Mouse (Mus musculus) E14TG2a.4 (cell line): ENCODE results near the gene Eif2ak3.

Experiments
- CTCF ChIP-seq: conservative IDR thresholded peaks from 2 replicates; pipeline ENCODE4 v1.5.1; 2014; ENCODE audit warnings: low read length
- NANOG ChIP-seq: IDR thresholded peaks from 2 replicates; pipeline ENCODE4 v1.6.1; 2014; ENCODE audit warnings: borderline replicate concordance, low read length, mixed read lengths
- POU5F1 ChIP-seq: IDR thresholded peaks from 2 replicates; pipeline ENCODE4 v1.6.1; 2014; ENCODE audit warnings: low read length, borderline replicate concordance

DNA sequence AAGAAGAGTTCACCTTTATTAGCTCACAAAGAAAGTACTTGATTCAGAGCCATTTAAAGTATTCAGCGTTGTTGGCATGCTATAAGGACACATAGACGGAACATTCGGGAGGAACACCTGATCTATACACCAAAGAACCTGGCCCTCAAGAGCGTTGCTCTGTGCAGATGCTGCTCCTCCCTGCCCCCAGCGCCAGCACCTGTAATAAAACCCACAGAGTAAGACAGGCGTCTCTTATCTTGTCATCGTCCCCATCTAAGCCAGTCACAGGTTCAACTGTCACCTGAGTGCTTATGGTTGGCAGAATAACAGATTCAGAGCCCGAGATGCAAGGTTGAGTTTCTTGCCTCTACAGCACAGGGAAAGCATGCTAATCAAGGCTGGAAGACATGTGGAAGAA, 28.8 kb upstream of the Eif2ak3 start:
- no peak for TF ChIP-seq CTCF
- TF ChIP-seq NANOG = no peak
- TF ChIP-seq POU5F1 = no peak
